In genomic region chr13:113403706-113404105, GRCm38 (mm10) we compare ENCODE assay signal across 29 mouse cellular contexts.
DNase-seq lines count a peak whose midpoint lies in the region; ATAC-seq and TF ChIP-seq lines count a peak whose summit lies in the region.
"Had no signal": no experiment of that assay in that cellular context is flagged by ENCODE, and none has a peak within 500 bp of the region (broad histone marks: within the 10 kb centered on the region; RNA-seq: fewer than 3 reads in every experiment).

No protein-coding gene starts in this region.

- ATAC-seq in embryonic facial prominence, embryonic 14.5 days (ENCODE audit: low read depth), result no peak; the same call in 1 of the 2 replicates
- ATAC-seq in kidney, embryonic 16.5 days (ENCODE audit: low FRiP score, low TSS enrichment), result 0 out of 2 replicates have a peak, but pooled peaks have one; percentile 19
- ATAC-seq in lung, embryonic 16.5 days (ENCODE audit: low read depth), result peak; percentile 47; the same call in 1 of the 2 replicates
- ATAC-seq: activated CD4-positive, CD25-positive, alpha-beta regulatory T cell, adult 4 months; CD4-positive, CD25-positive, alpha-beta regulatory T cell, adult 4 months; forebrain, embryonic 16.5 days; inflammation-experienced regulatory T-cells, adult 6 months had no signal

- H3K9ac ChIP-seq in embryonic facial prominence, embryonic 14.5 days (ENCODE audit: low read depth, low read length), result no peak overlapping the region
- no peak overlapping the region for H3K9ac ChIP-seq in kidney, embryonic 16.5 days (replicated peaks; ENCODE audit: low read length)
- no peak overlapping the region for H3K9ac ChIP-seq in lung, embryonic 16.5 days (ENCODE audit: low read length)
- H3K9ac ChIP-seq: heart, embryonic 15.5 days; hindbrain, embryonic 14.5 days; limb, embryonic 15.5 days; liver, embryonic 14.5 days had no signal

- WGBS in embryonic facial prominence, embryonic 14.5 days, result 63% methylated on average over 6 of the region's 6 CpGs
- 89% methylated on average over 6 of the region's 6 CpGs for WGBS in embryonic facial prominence, embryonic 10.5 days
- 70% methylated on average over 6 of the region's 6 CpGs for WGBS in kidney, embryonic 16.5 days
- 60% methylated on average over 6 of the region's 6 CpGs for WGBS in lung, embryonic 16.5 days
- WGBS in cerebellum, adult 2 months, result 93% methylated on average over 6 of the region's 6 CpGs

- no peak for TF ChIP-seq CTCF in embryonic fibroblast, embryonic 13.5 days (IDR thresholded peaks at IDR 0.05; ENCODE audit: borderline replicate concordance, insufficient read depth, low read length)
- TF ChIP-seq CTCF in cerebellum, adult 2 months (IDR thresholded peaks at IDR 0.05; ENCODE audit: borderline replicate concordance, insufficient read depth, low read depth, low read length), result no peak

- peak; percentile 33 for DNase-seq in embryonic facial prominence, embryonic 14.5 days (ENCODE audit: low spot score)
- DNase-seq in embryonic facial prominence, embryonic 10.5 days (ENCODE audit: low spot score), result no peak
- no peak for DNase-seq in kidney, postnatal 36 days
- no peak for DNase-seq in lung, postnatal 14 days
- no peak for DNase-seq in cerebellum, adult 2 months
- DNase-seq: adrenal gland, adult 8-10 months; cerebellum, adult 8-10 months; cerebellum, postnatal 36 days; embryo, embryonic 11 days; gastrocnemius, postnatal 14 days; heart, adult 2 months; heart, postnatal 4 days; lung, postnatal 36 days; midbrain, embryonic 14.5 days; right cerebral cortex, postnatal 14 days; spleen, adult 18-20 months; thymus, postnatal 36 days had no signal

- no peaks in the 10 kb centered on the region for H3K36me3 ChIP-seq in embryonic facial prominence, embryonic 14.5 days (ENCODE audit: control insufficient read depth, insufficient read depth, low read length)
- no peaks in the 10 kb centered on the region for H3K36me3 ChIP-seq in embryonic facial prominence, embryonic 10.5 days (replicated peaks)
- no peaks in the 10 kb centered on the region for H3K36me3 ChIP-seq in kidney, embryonic 16.5 days (ENCODE audit: insufficient read depth, low read length)
- no peaks in the 10 kb centered on the region for H3K36me3 ChIP-seq in lung, embryonic 16.5 days (ENCODE audit: control insufficient read depth, insufficient read depth, low read length)
- H3K36me3 ChIP-seq: forebrain, embryonic 10.5 days; heart, embryonic 15.5 days; limb, embryonic 15.5 days had no signal

- peak; percentile 21; the same call in 1 of the 2 replicates for TF ChIP-seq POLR2A in embryonic fibroblast, embryonic 13.5 days (IDR thresholded peaks at IDR 0.05; ENCODE audit: low read depth, low read length)
- no peak for TF ChIP-seq POLR2A in cerebellum, adult 2 months (IDR thresholded peaks at IDR 0.05; ENCODE audit: borderline replicate concordance, insufficient read depth, low read length)

- no peaks in the 10 kb centered on the region for H3K4me1 ChIP-seq in embryonic facial prominence, embryonic 14.5 days (ENCODE audit: control insufficient read depth, insufficient read depth, low read length)
- H3K4me1 ChIP-seq in embryonic facial prominence, embryonic 10.5 days, result no peaks in the 10 kb centered on the region
- H3K4me1 ChIP-seq in kidney, embryonic 16.5 days (ENCODE audit: insufficient read depth, low read length), result no peaks in the 10 kb centered on the region
- peaks cover 5% of the 10 kb centered on the region; the same call in 1 of the 2 replicates for H3K4me1 ChIP-seq in lung, embryonic 16.5 days (replicated peaks; ENCODE audit: control insufficient read depth, insufficient read depth, low read length)
- peaks cover 8% of the 10 kb centered on the region for H3K4me1 ChIP-seq in embryonic fibroblast, embryonic 13.5 days (ENCODE audit: control insufficient read depth, insufficient read depth, low read length)
- H3K4me1 ChIP-seq in cerebellum, adult 2 months (ENCODE audit: control insufficient read depth, insufficient read depth, low read length), result no peaks in the 10 kb centered on the region
- H3K4me1 ChIP-seq: forebrain, embryonic 10.5 days had no signal

- H3K27me3 ChIP-seq in embryonic facial prominence, embryonic 14.5 days (replicated peaks; ENCODE audit: control insufficient read depth, insufficient read depth, low read length), result no peaks in the 10 kb centered on the region
- no peaks in the 10 kb centered on the region for H3K27me3 ChIP-seq in embryonic facial prominence, embryonic 10.5 days (replicated peaks; ENCODE audit: low read depth, poor library complexity, severe bottlenecking)
- H3K27me3 ChIP-seq in kidney, embryonic 16.5 days (ENCODE audit: insufficient read depth, low read length), result no peaks in the 10 kb centered on the region
- no peaks in the 10 kb centered on the region for H3K27me3 ChIP-seq in lung, embryonic 16.5 days (ENCODE audit: control insufficient read depth, insufficient read depth, low read depth, low read length)
- H3K27me3 ChIP-seq in cerebellum, adult 2 months (ENCODE audit: control insufficient read depth, insufficient read depth, low read length), result no peaks in the 10 kb centered on the region; the same call in 1 of the 2 replicates
- H3K27me3 ChIP-seq: heart, embryonic 15.5 days; limb, embryonic 15.5 days had no signal

- H3K4me3 ChIP-seq in embryonic facial prominence, embryonic 14.5 days (ENCODE audit: low read depth, low read length), result no peak overlapping the region
- H3K4me3 ChIP-seq in embryonic facial prominence, embryonic 10.5 days, result no peak overlapping the region
- H3K4me3 ChIP-seq in kidney, embryonic 16.5 days (ENCODE audit: low read length), result no peak overlapping the region
- no peak overlapping the region for H3K4me3 ChIP-seq in lung, embryonic 16.5 days (ENCODE audit: low read length)
- no peak overlapping the region for H3K4me3 ChIP-seq in embryonic fibroblast, embryonic 13.5 days (ENCODE audit: insufficient read depth, low read length)
- no peak overlapping the region for H3K4me3 ChIP-seq in cerebellum, adult 2 months (replicated peaks; ENCODE audit: insufficient read depth, low read depth, low read length)
- H3K4me3 ChIP-seq: forebrain, embryonic 10.5 days; heart, adult 2 months; heart, embryonic 15.5 days; limb, embryonic 15.5 days had no signal

- no peak overlapping the region for H3K4me2 ChIP-seq in embryonic facial prominence, embryonic 14.5 days (ENCODE audit: low read depth, low read length)
- H3K4me2 ChIP-seq in kidney, embryonic 16.5 days (replicated peaks; ENCODE audit: low read depth, low read length), result no peak overlapping the region
- H3K4me2 ChIP-seq in lung, embryonic 16.5 days (ENCODE audit: low read depth, low read length), result no peak overlapping the region
- H3K4me2 ChIP-seq: heart, embryonic 15.5 days; hindbrain, embryonic 14.5 days; limb, embryonic 15.5 days had no signal

- no peaks in the 10 kb centered on the region for H3K9me3 ChIP-seq in embryonic facial prominence, embryonic 14.5 days (ENCODE audit: control insufficient read depth, low read length)
- no peaks in the 10 kb centered on the region for H3K9me3 ChIP-seq in embryonic facial prominence, embryonic 10.5 days
- no peaks in the 10 kb centered on the region for H3K9me3 ChIP-seq in kidney, embryonic 16.5 days (ENCODE audit: low read length)
- no peaks in the 10 kb centered on the region for H3K9me3 ChIP-seq in lung, embryonic 16.5 days (ENCODE audit: control insufficient read depth, low read length)
- H3K9me3 ChIP-seq: forebrain, embryonic 10.5 days; heart, embryonic 15.5 days; limb, embryonic 15.5 days had no signal

- H3K27ac ChIP-seq in embryonic facial prominence, embryonic 14.5 days (replicated peaks; ENCODE audit: low read depth, low read length), result no peak overlapping the region
- H3K27ac ChIP-seq in embryonic facial prominence, embryonic 10.5 days (replicated peaks), result no peak overlapping the region
- H3K27ac ChIP-seq in kidney, embryonic 16.5 days (ENCODE audit: low read length), result peak overlapping the region; percentile 51; the same call in 1 of the 2 replicates
- no peak overlapping the region for H3K27ac ChIP-seq in lung, embryonic 16.5 days (ENCODE audit: low read length)
- H3K27ac ChIP-seq in embryonic fibroblast, embryonic 13.5 days (ENCODE audit: insufficient read depth, low read length), result peak overlapping the region; percentile 89
- no peak overlapping the region for H3K27ac ChIP-seq in cerebellum, adult 2 months (ENCODE audit: insufficient read depth, low read length)
- H3K27ac ChIP-seq: forebrain, embryonic 10.5 days; heart, adult 2 months; heart, embryonic 15.5 days; hindbrain, embryonic 14.5 days; limb, embryonic 15.5 days; liver, embryonic 14.5 days had no signal

Comparison
In these comparisons a context has a peak if more than half of its experiments do, and no peak if none do; other contexts are left out.
1. H3K27ac ChIP-seq: peak in kidney, embryonic 16.5 days (single experiment) and embryonic fibroblast, embryonic 13.5 days (single experiment); none in embryonic facial prominence, embryonic 14.5 days (single experiment), embryonic facial prominence, embryonic 10.5 days (single experiment), lung, embryonic 16.5 days (single experiment) and cerebellum, adult 2 months (single experiment).